Mouse (Mus musculus) spleen, adult 2 months (tissue): ENCODE measurements around the gene Notch2. TPM values are rescaled to one million over a fixed set of nuclear protein-coding genes. Genes with fewer than 3 reads are reported as not detected.
"Not testable (repeated sequence)": the region's sequence is repeated elsewhere in the genome, so short reads cannot be mapped to it uniquely, and the experiment has no call there.

Experiments
- DNase-seq, 2 experiments: peaks; one replicate each; pipeline versions ENCODE4 v3.0.0 to v3.0.0-alpha.2; 2012 to 2021; ENCODE audit warnings: low spot score in 2 of 2, low read depth in 1 of 2
- H3K27ac ChIP-seq: fragments of 200-500 bp; 2 replicates; pipeline ENCODE4 v1.5.1; 2012; ENCODE audit warnings: low read length, inconsistent platforms; ENCODE audit not compliant: insufficient read depth
- H3K27me3 ChIP-seq: fragments of 200-500 bp; 2 replicates; pipeline ENCODE4 v1.6.1; 2012; ENCODE audit warnings: mild to moderate bottlenecking, moderate library complexity, low read length, inconsistent platforms; ENCODE audit not compliant: control insufficient read depth, insufficient read depth
- H3K36me3 ChIP-seq: fragments of 200-500 bp; 2 replicates; pipeline ENCODE4 v1.6.1; 2012; ENCODE audit warnings: mild to moderate bottlenecking, low read length, inconsistent platforms; ENCODE audit not compliant: control insufficient read depth, insufficient read depth
- H3K4me1 ChIP-seq: fragments of 200-500 bp; 2 replicates; pipeline ENCODE4 v1.6.1; 2011; ENCODE audit warnings: inconsistent platforms; ENCODE audit not compliant: control insufficient read depth, insufficient read depth, insufficient read length
- H3K4me3 ChIP-seq: fragments of 200-500 bp; 2 replicates; pipeline ENCODE4 v1.5.1; 2011; ENCODE audit warnings: mild to moderate bottlenecking, inconsistent platforms; ENCODE audit not compliant: insufficient read depth, insufficient read length; ENCODE audit errors: extremely low read depth
- CTCF ChIP-seq: fragments of 200-500 bp; IDR thresholded peaks from 2 replicates; pipeline ENCODE4 v1.5.1; 2011; ENCODE audit warnings: mild to moderate bottlenecking, inconsistent platforms; ENCODE audit not compliant: insufficient read depth, insufficient read length, insufficient replicate concordance; ENCODE audit errors: extremely low read depth
- POLR2A ChIP-seq: fragments of 200-500 bp; IDR thresholded peaks from 2 replicates; pipeline ENCODE4 v1.6.1; 2011; ENCODE audit warnings: low read depth, low read length, inconsistent platforms
- WGBS: fragments of 180-500 bp; shearing (Covaris S2); methylation state at CpG from one replicate; pipeline ENCODE4 v1.1.7; 2018; 5-methylcytosine and 5-hydroxymethylcytosine counted together
- polyA plus RNA-seq: library from polyadenylated mRNA; depleted of rRNA; stranded (reverse); fragments of >200 nt; gene quantifications from 2 replicates; pipeline ENCODE4 v1.2.3, GENCODE M21; 2012

Gene Notch2
- polyA plus RNA-seq, 1 experiment: 45.7 TPM

DNA sequence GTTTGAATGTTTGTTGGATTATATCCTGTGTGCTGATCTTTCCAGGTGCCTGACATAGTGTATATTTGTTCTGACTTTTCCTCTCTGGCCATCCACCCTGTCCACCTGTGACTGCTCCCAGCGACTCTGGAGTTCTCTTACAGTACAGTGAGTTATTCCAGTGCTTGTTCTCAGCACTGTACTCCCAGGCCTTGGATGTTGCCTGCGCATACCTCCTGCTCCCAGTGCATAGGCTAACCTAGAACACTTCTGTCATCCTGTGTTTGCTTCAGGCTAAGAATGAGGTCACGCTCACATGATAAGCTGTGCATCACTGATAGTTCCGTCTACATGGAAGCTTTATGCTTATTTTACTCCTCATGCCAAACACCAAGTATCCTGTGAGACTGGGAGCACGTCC lies 115.4 kb downstream of the Notch2 start:
- WGBS: 90% methylated on average over 5 of the region's 5 CpGs
- Histone ChIP-seq H3K36me3 (peaks cover 54% of the 10 kb centered on the region), H3K27ac (no peak overlapping the region), H3K4me3 (no peak overlapping the region), H3K4me1 (no peaks in the 10 kb centered on the region), H3K27me3 (no peaks in the 10 kb centered on the region)
- TF ChIP-seq CTCF: no peak
- TF ChIP-seq POLR2A: no peak
- no peak for DNase-seq

DNA sequence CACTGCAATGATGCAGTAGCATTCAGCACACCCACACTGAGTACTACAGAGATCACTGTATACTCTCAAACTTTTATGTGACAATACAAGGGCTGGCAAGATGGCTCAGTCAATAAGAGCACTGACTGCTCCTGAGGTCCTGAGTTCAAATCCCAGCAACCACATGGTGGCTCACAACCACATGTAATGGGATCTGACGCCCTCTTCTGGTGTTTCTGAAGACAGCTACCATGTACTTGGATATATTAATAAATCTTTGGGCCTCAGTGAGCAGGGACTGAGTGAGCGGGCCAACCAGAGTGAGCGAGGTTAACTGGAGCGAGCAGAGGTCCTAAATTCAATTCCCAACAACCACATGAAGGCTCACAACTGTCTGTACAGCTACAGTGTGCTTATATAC lies 118.8 kb downstream of the Notch2 start:
- H3K27ac ChIP-seq, DNase-seq, H3K4me1 ChIP-seq, H3K4me3 ChIP-seq, H3K27me3 ChIP-seq: not testable (repeated sequence)
- peaks cover 58% of the 10 kb centered on the region for H3K36me3 ChIP-seq
- WGBS: 94% methylated on average over 4 of the region's 4 CpGs

DNA sequence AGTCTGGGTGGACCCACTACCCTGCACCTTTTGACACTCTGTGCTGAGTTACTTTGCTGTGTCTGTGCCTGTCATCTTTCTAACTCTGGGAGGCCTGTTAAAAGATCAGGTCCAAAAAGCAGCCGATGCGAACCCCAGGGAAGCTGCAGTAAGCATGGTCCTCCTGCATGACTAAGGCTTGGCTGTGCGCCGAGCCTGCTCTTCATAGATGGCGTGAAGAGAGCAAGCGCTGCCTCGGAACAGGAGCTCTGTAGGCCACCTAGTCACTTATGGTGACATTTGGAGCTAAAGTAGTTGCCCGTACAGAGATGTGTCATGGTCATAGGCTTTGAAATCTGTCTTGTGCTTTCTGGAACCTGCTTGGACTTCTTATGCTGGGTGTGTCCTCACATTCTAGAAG lies 119.3 kb downstream of the Notch2 start:
- no peaks in the 10 kb centered on the region for H3K27me3 ChIP-seq
- no peaks in the 10 kb centered on the region for H3K4me1 ChIP-seq
- no peak overlapping the region for H3K27ac ChIP-seq
- no peak overlapping the region for H3K4me3 ChIP-seq
- H3K36me3 ChIP-seq: peaks cover 63% of the 10 kb centered on the region
- DNase-seq: no peak
- 96% methylated on average over 8 of the region's 8 CpGs for WGBS
- TF ChIP-seq POLR2A: no peak
- no peak for TF ChIP-seq CTCF

DNA sequence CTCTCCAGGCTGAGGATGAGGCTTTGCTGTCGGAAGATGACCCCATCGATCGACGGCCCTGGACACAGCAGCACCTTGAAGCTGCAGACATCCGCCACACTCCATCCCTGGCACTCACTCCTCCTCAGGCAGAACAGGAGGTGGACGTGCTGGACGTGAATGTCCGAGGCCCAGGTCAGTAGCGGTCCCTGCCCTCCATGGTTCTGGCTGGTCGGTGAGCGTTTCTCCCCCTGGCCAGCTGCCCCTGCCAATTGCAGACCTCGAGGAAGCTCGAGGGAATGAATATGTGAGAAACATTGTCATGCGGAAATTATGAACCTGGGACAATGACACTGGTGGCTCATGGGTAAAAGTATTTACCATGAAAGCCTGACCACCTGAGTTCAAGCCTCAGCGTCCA lies 128.1 kb downstream of the Notch2 start:
- WGBS: 93% methylated on average over 15 of the region's 15 CpGs
- Histone ChIP-seq H3K27me3 (no peaks in the 10 kb centered on the region), H3K4me1 (no peaks in the 10 kb centered on the region), H3K4me3 (no peak overlapping the region), H3K36me3 (peaks cover 81% of the 10 kb centered on the region), H3K27ac (no peak overlapping the region)
- DNase-seq: no peak
- TF ChIP-seq POLR2A (no peak), CTCF (no peak)

DNA sequence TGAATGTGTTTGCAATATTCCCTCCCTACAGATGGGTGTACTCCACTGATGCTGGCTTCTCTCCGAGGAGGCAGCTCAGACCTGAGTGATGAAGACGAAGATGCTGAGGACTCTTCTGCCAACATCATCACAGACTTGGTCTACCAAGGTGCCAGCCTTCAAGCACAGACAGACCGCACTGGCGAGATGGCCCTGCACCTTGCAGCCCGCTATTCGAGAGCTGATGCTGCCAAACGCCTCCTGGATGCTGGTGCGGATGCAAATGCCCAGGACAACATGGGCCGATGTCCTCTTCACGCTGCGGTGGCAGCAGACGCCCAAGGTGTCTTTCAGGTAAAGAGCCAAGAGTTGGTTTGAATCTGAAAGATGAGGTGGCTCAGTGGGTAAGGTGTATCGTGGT lies 129.5 kb downstream of the Notch2 start:
- TF ChIP-seq POLR2A (no peak), CTCF (no peak)
- H3K27ac ChIP-seq: no peak overlapping the region

DNA sequence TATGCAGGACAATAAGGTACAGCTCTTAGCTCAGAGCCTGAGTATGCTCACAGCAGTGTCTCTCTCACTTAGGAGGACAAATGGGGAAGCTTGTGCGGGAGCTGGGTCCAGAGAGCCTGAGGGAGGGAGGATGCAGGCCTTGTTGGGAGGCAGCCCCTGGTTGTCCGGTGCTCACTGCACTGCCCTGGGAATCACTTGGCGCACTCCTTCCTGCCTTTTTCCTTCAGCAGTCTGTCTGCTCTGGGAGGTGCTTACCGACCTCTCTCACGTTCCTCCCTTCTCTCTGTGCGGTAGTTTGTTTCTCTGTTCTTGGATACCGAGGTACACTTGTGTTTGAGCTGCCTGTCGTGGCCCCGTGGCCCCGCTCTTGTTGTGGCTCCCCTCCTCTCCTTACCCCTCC lies 131.9 kb downstream of the Notch2 start:
- peak in 1 of 2 experiments; percentile 0 for DNase-seq
- TF ChIP-seq POLR2A: no peak
- no peak for TF ChIP-seq CTCF
- H3K36me3 ChIP-seq: peaks cover 73% of the 10 kb centered on the region
- 93% methylated on average over 10 of the region's 10 CpGs for WGBS
- no peak overlapping the region for H3K27ac ChIP-seq
- no peaks in the 10 kb centered on the region for H3K27me3 ChIP-seq
- no peaks in the 10 kb centered on the region for H3K4me1 ChIP-seq
- no peak overlapping the region for H3K4me3 ChIP-seq

More for the DNA sequence above, 129.5 kb downstream of the Notch2 start:
- DNase-seq: peak in 1 of 2 experiments; percentile 2
- no peaks in the 10 kb centered on the region for H3K4me1 ChIP-seq
- no peaks in the 10 kb centered on the region for H3K27me3 ChIP-seq
- peaks cover 84% of the 10 kb centered on the region for H3K36me3 ChIP-seq
- no peak overlapping the region for H3K4me3 ChIP-seq
- WGBS: 96% methylated on average over 13 of the region's 13 CpGs

DNA sequence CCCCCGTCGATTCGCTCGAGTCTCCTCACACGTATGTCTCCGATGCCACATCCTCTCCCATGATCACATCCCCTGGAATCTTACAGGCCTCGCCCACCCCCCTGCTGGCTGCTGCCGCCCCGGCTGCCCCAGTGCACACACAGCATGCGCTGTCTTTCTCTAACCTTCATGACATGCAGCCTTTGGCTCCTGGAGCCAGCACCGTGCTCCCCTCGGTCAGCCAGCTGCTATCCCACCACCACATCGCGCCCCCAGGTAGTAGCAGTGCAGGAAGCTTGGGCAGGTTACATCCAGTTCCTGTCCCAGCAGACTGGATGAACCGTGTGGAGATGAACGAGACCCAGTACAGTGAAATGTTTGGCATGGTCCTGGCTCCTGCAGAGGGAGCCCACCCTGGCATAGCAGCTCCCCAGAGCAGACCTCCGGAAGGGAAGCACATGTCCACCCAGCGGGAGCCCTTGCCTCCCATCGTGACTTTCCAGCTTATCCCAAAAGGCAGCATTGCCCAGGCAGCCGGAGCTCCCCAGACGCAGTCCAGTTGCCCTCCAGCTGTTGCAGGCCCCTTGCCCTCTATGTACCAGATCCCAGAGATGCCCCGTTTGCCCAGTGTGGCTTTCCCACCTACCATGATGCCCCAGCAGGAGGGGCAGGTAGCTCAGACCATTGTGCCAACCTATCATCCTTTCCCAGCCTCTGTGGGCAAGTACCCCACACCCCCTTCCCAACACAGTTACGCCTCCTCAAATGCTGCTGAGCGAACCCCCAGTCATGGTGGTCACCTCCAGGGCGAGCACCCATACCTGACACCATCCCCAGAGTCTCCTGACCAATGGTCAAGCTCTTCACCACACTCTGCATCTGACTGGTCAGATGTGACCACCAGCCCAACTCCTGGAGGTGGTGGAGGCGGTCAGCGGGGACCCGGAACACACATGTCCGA lies 133.4 kb downstream of the Notch2 start:
- Histone ChIP-seq H3K4me3 (no peak overlapping the region), H3K36me3 (peaks cover 64% of the 10 kb centered on the region), H3K4me1 (no peaks in the 10 kb centered on the region), H3K27me3 (no peaks in the 10 kb centered on the region), H3K27ac (no peak overlapping the region)
- TF ChIP-seq CTCF: no peak
- TF ChIP-seq POLR2A: no peak
- peak in 1 of 2 experiments; percentile 2 for DNase-seq
- 96% methylated on average over 29 of the region's 29 CpGs for WGBS
